Mouse (Mus musculus) midbrain, postnatal 0 days (tissue): Measurements from ENCODE around the gene Lin7b. TPM values are rescaled to one million over a fixed set of nuclear protein-coding genes. Genes with fewer than 3 reads are reported as not detected.

Experiments
- ATAC-seq: fragments of 200-750 bp; cut with Nextera tagmentation; 2 replicates; pipeline ENCODE4 v1.8.0; 2017; ENCODE audit warnings: moderate number of reproducible peaks, mild to moderate bottlenecking, moderate TSS enrichment, moderate library complexity; ENCODE audit not compliant: low FRiP score
- DNase-seq: peaks from one replicate; pipeline ENCODE4 v3.0.0-alpha.2; 2015; ENCODE audit warnings: low spot score
- H3K27ac ChIP-seq: fragments of 300-500 bp; sonication (generic); 2 replicates; pipeline ENCODE4 v1.5.1; 2014; ENCODE audit warnings: low read depth, mild to moderate bottlenecking, low read length, mixed read lengths
- H3K27me3 ChIP-seq: fragments of 300-500 bp; sonication (generic); 2 replicates; pipeline ENCODE4 v1.6.1; 2014; ENCODE audit warnings: low read length, control low read depth, mixed read lengths; ENCODE audit not compliant: insufficient read depth
- H3K36me3 ChIP-seq: fragments of 300-500 bp; sonication (generic); 2 replicates; pipeline ENCODE4 v1.6.1; 2014; ENCODE audit warnings: low read length, control low read depth, mixed read lengths; ENCODE audit not compliant: insufficient read depth
- H3K4me1 ChIP-seq: fragments of 300-500 bp; sonication (generic); 2 replicates; pipeline ENCODE4 v1.6.1; 2014; ENCODE audit warnings: mild to moderate bottlenecking, control low read depth, antibody characterized with exemption, low read length, mixed read lengths; ENCODE audit not compliant: insufficient read depth
- H3K4me2 ChIP-seq: fragments of 300-500 bp; sonication (generic); 2 replicates; pipeline ENCODE4 v1.6.1; 2014; ENCODE audit warnings: low read depth, mild to moderate bottlenecking, low read length, mixed read lengths; ENCODE audit not compliant: poor library complexity, severe bottlenecking
- H3K4me3 ChIP-seq: fragments of 300-500 bp; sonication (generic); 2 replicates; pipeline ENCODE4 v1.5.1; 2014; ENCODE audit warnings: low read depth, mild to moderate bottlenecking, low read length, moderate library complexity
- H3K9ac ChIP-seq: fragments of 300-500 bp; sonication (generic); replicated peaks from 2 replicates; pipeline ENCODE4 v1.6.1; 2014; ENCODE audit warnings: mild to moderate bottlenecking, low read length, moderate library complexity, mixed read lengths; ENCODE audit not compliant: poor library complexity, severe bottlenecking
- H3K9me3 ChIP-seq: fragments of 300-500 bp; sonication (generic); 2 replicates; pipeline ENCODE4 v1.6.1; 2016; ENCODE audit warnings: low read length, control low read depth
- CTCF ChIP-seq: IDR thresholded peaks from 2 replicates; pipeline ENCODE4 v1.5.1; 2016; ENCODE audit warnings: antibody characterized with exemption, mild to moderate bottlenecking
- WGBS: fragments of 180-500 bp; shearing (Covaris S2); extraction: QIAGEN DNeasy Blood & Tissue Kit; methylation state at CpG from one replicate; pipeline ENCODE4 v1.1.7; 2014; 5-methylcytosine and 5-hydroxymethylcytosine counted together
- polyA plus RNA-seq: library from polyadenylated mRNA; unstranded; fragments of >200 nt; fragmentation: Nextera tagmentation; extraction: Ambion mirVana; gene quantifications from 2 replicates; pipeline ENCODE4 v1.2.1, GENCODE M21; 2015
- total RNA-seq: library from RNA; depleted of rRNA; stranded (reverse); fragments of >200 nt; gene quantifications from 2 replicates; pipeline ENCODE4 v1.2.3, GENCODE M21; 2014

Gene Lin7b
- total and polyA plus RNA-seq, 2 experiments from 2014 or later: 59.9 to 68.6 TPM

DNA sequence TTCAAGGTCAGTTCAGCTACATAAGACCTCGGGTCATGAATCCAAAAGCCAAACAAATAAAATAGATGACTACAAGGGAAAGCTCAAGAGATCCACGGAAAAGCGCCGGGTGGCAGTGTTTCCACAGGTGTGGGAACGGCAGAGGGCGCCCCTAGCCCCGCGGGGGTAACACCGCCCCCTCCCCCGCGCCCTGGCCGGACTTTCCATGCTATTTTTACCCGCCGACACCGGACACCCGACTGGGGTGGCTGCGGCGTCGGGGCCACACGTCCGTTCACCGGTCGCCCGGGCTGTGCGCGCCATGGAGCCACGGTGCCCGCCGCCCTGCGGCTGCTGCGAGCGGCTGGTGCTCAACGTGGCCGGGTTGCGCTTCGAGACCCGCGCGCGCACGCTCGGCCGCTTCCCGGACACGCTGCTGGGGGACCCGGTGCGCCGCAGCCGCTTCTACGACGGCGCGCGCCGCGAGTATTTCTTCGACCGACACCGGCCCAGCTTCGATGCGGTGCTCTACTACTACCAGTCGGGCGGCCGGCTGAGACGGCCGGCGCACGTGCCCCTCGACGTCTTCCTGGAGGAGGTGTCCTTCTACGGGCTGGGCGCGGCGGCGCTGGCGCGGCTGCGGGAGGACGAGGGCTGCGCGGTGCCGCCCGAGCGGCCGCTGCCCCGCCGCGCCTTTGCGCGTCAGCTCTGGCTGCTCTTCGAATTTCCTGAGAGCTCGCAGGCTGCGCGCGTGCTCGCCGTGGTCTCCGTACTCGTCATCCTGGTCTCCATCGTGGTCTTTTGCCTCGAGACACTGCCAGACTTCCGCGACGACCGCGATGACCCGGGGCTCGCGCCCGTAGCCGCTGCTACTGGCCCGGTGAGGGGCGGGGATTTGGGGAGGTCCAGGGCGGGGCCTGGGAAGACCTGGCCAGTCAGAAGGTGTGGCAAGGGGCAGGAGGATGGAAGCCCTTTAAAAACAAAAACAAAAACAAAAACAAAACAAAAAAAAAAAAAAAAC is 36.1 kb upstream of the Lin7b start:
- H3K4me3 ChIP-seq: peak overlapping the region; percentile 36
- H3K27me3 ChIP-seq: peaks cover 64% of the 10 kb centered on the region
- WGBS: 3% methylated on average over 89 of the region's 114 CpGs
- H3K36me3 ChIP-seq: no peaks in the 10 kb centered on the region
- H3K4me2 ChIP-seq: peak overlapping the region; percentile 46
- H3K9me3 ChIP-seq: no peaks in the 10 kb centered on the region
- H3K27ac ChIP-seq: no peak overlapping the region
- DNase-seq (no peak), ATAC-seq (no peak)
- no peaks in the 10 kb centered on the region for H3K4me1 ChIP-seq
- 0 out of 2 replicates have a peak overlapping the region, but pooled peaks have one; percentile 24 for H3K9ac ChIP-seq
- no peak for TF ChIP-seq CTCF

DNA sequence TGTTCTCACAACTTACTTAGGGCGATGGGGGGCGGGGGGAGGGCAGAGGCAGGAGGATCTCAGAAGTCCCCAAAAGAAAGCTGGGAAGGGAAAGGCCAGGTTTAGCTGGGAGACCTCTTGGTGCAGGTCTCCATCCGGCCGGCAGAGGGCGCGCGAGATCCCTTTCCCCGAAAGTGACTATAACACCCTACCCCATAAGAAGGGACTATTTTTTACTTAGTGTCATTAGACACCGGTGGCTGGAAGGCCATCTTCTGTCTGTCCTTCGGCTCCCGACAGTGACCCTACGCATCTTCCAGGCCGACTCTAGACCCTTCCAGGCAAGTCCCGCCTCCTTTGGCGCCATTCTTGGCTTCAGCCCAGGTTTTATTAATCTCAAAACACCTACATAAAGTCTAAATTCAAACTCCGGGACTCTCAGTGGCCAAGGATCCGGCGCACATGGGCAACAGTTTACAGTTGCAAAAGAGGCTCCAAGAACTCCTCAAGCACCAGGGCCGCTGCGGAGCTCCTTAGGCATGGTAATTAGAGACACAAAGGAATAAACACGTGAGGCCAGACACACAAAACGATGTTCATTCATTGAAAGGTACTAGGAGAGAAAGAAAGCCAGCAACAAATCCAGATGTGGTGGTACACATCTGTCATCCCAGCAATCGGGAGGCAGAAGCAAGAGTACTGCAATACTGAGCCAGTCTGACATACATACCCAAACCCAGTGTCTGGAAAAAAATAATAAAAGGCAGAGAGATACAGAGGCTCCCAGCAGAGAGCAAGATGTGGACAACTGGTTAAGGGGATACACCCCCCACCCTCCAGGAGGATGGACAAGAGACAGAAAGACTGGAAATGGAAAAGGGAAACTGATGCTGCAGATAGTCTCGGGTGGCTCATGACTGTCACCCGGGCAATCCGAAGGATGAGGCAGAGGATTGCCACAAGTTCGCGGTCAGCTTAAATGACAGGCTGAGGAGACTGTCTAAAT is 35.0 kb upstream of the Lin7b start, which contains the start of gene Kcna7:
Gene Kcna7 (plus strand): TSS at position 563 of the 985 bp plus-strand sequence.
- ATAC-seq: no peak
- Histone ChIP-seq H3K4me3 (peak within 1 kb of the TSS; percentile 36), H3K27ac (no peak within 1 kb of the TSS)

DNA sequence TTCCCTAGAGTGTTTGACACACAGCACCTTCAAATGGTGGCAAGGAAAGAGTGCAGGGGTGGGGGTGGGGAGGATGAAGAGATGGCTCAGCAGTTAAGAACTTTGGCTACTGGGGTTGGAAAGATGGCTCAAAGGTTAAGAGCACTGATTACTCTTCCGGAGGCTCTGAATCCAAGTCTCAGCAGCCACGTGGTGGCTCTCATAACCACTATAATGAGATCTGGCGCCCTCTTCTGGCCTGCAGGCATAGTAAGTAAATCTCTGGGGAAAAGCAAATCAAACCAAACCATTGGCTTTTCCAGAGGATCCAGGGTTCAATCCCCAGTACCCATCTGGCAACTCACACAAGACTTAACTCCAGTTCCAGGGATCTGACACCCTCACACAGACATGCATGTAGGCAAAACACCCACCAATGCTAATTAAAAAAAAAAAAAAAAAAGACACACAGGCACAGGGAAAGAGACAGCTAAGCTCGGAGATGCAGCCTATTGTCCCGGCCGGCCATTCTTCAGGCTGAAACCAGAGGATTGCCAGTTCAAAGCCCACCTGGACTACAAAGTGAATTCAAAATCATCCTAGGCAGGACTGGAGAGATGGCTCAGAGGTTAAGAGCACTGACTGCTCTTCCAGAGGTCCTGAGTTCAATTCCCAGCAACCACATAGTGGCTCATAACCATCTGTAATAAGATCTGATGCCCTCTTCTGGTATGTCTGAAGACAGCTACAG is 33.3 kb upstream of the Lin7b start:
- WGBS: 45% methylated on average over 6 of the region's 6 CpGs
- DNase-seq (peak; percentile 64), ATAC-seq (no peak)
- Histone ChIP-seq H3K27ac (no peak overlapping the region), H3K4me2 (no peak overlapping the region), H3K4me1 (no peaks in the 10 kb centered on the region), H3K4me3 (no peak overlapping the region), H3K9me3 (no peaks in the 10 kb centered on the region), H3K27me3 (peaks cover 37% of the 10 kb centered on the region), H3K36me3 (no peaks in the 10 kb centered on the region), H3K9ac (no peak overlapping the region)
- TF ChIP-seq CTCF: peak; percentile 65

More for the DNA sequence above, 35.0 kb upstream of the Lin7b start, which contains the start of gene Kcna7:
- Histone ChIP-seq H3K9ac (no peak within 1 kb of the TSS), H3K27me3 (peaks cover 54% of the 10 kb centered on the region), H3K9me3 (no peaks in the 10 kb centered on the region), H3K36me3 (no peaks in the 10 kb centered on the region), H3K4me1 (no peaks in the 10 kb centered on the region), H3K4me2 (peak within 1 kb of the TSS; percentile 46)
- peak; percentile 83 for TF ChIP-seq CTCF
- WGBS: 12% methylated on average over 28 of the region's 28 CpGs
- DNase-seq: no peak

DNA sequence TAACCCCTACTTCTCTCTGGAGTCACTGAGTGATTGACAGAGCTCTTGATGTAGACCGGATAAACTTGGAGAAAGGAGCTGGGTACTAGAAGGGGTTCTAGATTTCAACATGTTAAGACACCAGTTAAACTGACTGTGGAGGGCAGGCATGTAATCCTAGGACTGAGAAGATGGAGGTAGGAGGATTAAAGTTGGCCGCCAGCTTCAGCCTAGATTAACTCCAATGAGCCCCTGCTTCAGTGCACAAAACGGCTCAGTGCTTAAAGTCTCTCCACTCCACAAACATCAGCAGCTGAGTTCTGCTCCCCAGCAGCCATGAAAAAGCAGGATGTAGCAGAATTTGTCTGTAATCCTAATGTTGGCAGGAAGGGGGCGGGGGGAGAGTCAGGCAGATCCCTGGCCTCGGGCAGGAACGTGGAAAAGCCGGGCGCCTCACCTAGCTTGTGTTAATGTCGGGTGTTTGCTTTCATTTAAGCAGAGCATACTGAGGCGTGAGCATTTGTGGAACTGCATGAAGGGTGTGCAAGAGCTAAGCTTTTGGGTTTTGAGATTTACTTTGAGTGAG is 31.2 kb upstream of the Lin7b start:
- Histone ChIP-seq H3K9ac (no peak overlapping the region), H3K27ac (no peak overlapping the region), H3K4me1 (no peaks in the 10 kb centered on the region), H3K4me3 (no peak overlapping the region), H3K9me3 (no peaks in the 10 kb centered on the region), H3K4me2 (no peak overlapping the region), H3K36me3 (no peaks in the 10 kb centered on the region), H3K27me3 (peaks cover 17% of the 10 kb centered on the region)
- DNase-seq (no peak), ATAC-seq (no peak)
- WGBS: 65% methylated on average over 10 of the region's 10 CpGs
- TF ChIP-seq CTCF: no peak

DNA sequence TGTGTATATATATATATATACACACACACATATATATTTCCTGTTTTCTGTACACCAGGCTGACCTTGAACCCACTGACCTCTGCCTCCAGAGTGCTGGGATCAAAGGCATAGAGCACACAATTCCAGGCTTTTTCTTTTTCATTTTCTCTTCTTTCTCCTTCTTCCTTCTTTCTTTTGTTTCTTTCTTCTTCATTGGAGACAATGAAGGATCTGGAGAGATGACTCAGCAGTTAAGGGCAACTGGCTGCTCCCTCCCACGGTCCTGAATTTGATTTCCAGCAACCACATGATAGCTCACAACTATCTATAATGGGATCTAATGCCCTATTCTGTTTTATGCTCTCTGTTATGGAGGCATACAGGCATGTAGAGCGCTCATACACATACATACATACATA is 26.4 kb upstream of the Lin7b start:
- Histone ChIP-seq H3K27me3 (no peaks in the 10 kb centered on the region; the same call in 1 of the 2 replicates), H3K9me3 (no peaks in the 10 kb centered on the region), H3K27ac (no peak overlapping the region), H3K9ac (no peak overlapping the region), H3K4me2 (no peak overlapping the region), H3K36me3 (0 out of 2 replicates have a peak, but pooled peaks cover 2% of the 10 kb centered on the region), H3K4me3 (no peak overlapping the region), H3K4me1 (peaks cover 8% of the 10 kb centered on the region)
- 72% methylated on average over 2 of the region's 2 CpGs for WGBS
- ATAC-seq: no peak
- no peak for TF ChIP-seq CTCF
- no peak for DNase-seq
